Mouse (Mus musculus): ENCODE measurements around the gene Cradd. TPM values are rescaled to one million over a fixed set of nuclear protein-coding genes. Genes with fewer than 3 reads are reported as not detected.

Cradd gene
- total RNA-seq, 2 experiments from 2014 or later = 6.4 to 8.4 TPM

DNA sequence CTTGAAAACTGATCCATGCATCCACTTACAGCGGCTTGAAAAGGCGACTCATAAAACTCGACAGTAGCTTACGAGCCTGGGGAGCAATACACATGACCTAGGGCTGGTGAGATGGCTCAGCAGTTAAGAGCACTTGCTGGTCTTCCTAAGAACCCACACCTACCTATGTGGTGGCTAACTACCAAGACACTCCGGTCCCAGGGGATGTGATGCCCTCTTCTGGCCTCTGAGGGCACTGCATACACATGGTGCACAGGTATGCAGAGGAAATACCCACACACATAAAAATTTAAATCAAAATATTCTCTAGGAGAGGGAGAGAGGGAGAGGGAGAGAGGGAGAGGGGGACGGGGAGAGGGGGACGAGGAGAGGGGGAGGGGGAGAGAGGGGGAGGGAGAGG lies 167.5 kb downstream of the Cradd start:
- DNase-seq = no peak

GRCm38 (mm10) chr10:95154675-95155074 lies 169.3 kb downstream of the Cradd start:
- no peak for DNase-seq

DNA sequence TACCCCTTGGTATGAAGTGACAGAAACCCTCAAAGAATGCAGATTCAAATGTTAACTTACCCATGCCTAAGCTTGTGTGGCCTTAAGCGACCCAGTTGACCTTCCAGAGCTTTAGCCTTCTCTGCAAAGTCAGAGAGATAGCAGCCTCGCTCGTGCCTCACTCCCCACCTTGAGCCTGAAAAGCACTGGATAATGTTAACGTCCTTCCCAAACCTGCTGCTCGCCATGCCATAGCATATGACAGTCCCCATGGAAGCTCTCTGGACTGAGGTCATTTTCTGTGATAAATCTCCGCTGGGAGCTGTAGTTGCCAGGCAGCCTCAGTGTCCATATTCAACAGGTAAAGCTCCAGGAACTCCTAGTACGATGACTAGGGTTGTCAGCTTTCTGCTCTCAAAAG lies 170.7 kb downstream of the Cradd start:
- DNase-seq = no peak

DNA sequence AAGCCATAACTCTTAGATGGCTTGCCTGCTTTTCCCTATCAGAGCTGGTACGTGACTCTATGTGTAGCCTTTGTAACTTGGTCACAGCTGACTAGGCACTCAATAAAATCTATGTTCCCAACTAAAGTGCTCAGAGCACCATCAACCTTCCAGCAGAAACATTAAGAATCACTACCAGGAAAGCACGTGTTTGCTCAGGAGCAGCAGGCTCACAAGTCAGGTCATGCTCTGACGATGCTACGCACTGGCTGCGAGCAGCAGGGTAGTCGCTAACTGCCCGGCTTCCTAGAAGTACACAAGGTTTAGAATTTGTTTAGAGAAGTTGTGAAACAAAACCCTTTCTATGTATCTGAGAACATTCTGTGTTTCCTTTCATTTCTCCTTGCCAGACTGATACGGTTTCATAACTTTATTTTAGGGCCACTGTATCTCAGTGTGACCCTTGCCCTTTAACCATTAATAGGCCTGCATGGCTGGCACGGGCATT lies 171.4 kb downstream of the Cradd start:
- DNase-seq = no peak

- DNase-seq = peak in 1 of 2 experiments; percentile 47
Measured at GRCm38 (mm10) chr10:95151012-95151768, 172.7 kb downstream of the Cradd start.

GRCm38 (mm10) chr10:95149666-95150065 lies 174.3 kb downstream of the Cradd start:
- no peak for DNase-seq

DNA sequence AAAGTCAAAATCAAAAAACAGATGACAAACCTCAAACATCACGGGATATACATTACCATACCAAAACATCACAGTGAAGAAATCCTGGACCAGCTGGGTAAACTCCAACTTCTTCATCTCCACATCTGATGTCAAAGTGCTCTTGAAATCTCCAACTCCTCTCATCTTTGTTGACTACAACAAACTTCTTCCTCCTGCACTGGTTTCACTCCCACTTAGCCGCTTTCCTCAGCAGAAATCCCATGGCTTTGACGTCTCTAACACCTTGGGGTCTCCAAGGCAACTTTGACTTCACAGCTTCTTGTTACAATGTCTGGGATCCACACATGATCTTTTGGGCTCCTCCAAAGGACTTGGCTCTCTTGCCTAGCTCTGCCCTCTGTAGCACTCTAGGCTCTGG lies 175.3 kb downstream of the Cradd start:
- no peak for DNase-seq

GRCm38 (mm10) chr10:95147136-95147901 lies 176.6 kb downstream of the Cradd start:
- DNase-seq = no peak

DNA sequence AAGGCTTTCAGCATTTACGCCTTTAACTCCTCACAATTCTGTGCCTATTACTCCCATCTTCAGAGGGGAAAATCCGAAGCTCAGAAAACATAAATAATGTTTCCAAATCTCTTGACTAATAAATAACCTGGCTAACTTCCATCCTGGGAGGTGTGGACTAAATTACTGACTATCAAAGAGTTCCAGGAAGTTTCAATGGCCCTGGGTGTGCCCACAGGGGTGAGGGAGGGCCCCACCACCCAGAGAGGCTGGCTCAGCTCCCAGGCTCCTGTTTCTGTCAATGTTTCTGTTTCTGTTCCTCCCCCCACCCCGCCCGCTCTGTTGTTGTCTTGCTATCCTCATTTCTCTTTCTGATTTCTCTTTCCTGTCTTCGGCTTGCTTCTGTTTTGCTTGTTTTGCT lies 177.4 kb downstream of the Cradd start:
- peak; percentile 72 to 82 for DNase-seq

GRCm38 (mm10) chr10:95145204-95145926 lies 178.6 kb downstream of the Cradd start:
- DNase-seq = peak; percentile 58 to 63

- peak in 1 of 2 experiments; percentile 33 for DNase-seq
Measured at GRCm38 (mm10) chr10:95144414-95145130, 179.4 kb downstream of the Cradd start.

GRCm38 (mm10) chr10:95143446-95144114 lies 180.4 kb downstream of the Cradd start:
- peak in 1 of 2 experiments; percentile 22 for DNase-seq

DNA sequence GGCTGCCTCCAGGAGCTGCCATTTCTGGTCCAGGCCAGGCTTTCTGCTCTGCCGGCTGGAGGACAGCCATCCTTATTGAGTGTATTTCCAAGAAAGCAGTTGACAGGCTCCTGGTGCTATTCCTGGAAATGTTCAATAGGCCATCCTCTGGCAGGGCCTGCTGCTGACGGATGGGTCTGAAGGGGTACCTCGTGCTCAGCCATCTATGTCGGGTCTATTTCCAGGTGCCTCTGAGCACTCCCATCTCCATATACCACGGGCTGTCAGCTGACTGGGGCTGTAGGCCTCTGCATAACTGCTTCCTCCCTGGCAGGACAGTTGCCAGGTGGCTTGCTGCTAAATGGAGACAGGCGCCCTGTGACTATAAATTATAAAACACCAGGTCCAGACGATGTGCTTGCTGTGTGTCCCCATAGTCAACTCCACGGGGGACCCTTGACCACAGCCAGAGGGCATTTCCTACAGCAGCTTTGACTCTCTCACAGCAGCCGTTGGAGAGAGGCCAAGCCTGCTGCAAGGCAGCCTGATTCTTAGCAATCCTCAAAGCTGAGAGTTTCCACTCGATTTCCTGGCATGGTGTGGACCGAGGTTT lies 181.0 kb downstream of the Cradd start:
- peak; percentile 92 to 93 for DNase-seq

GRCm38 (mm10) chr10:95141075-95141474 lies 182.9 kb downstream of the Cradd start:
- DNase-seq = peak; percentile 48 to 58

- DNase-seq = peak in 1 of 2 experiments; percentile 30
Measured at GRCm38 (mm10) chr10:95140191-95140590, 183.7 kb downstream of the Cradd start.

DNA sequence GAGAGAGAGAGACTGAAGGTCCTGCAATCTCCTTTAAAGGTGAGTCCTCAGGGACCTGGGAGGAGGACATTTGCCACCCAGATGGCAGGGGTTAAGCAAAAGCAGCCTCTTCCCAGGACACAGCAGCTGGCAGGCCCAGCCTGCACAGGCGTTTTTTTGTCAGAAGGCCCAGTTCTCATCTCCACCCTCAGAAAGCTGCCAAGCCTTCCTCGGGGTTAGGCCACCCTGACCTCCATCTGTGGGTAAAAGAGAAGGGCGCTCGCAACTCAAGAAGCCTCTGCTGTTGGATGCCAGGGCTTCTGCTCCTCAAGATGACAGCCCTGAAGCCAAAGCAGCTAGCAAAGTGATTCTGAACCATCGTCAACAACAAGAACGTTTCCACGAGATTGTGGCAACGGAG lies 184.3 kb downstream of the Cradd start:
- DNase-seq = peak; percentile 75 to 77

GRCm38 (mm10) chr10:95133057-95133456 lies 190.9 kb downstream of the Cradd start:
- no peak for DNase-seq
